Mouse (Mus musculus) testis, postnatal 14 days (tissue): ENCODE data around the gene Tifa.

ENCODE experiments used
- DNase-seq: peaks from one replicate; pipeline ENCODE4 v3.0.0; 2021; ENCODE audit warnings: low spot score

The Tifa gene

GRCm38 (mm10) chr3:127868046-127868758, 78.6 kb downstream of the Tifa start:
- no peak for DNase-seq

- no peak for DNase-seq
Observed at GRCm38 (mm10) chr3:127868880-127869279, 79.3 kb downstream of the Tifa start.

DNA sequence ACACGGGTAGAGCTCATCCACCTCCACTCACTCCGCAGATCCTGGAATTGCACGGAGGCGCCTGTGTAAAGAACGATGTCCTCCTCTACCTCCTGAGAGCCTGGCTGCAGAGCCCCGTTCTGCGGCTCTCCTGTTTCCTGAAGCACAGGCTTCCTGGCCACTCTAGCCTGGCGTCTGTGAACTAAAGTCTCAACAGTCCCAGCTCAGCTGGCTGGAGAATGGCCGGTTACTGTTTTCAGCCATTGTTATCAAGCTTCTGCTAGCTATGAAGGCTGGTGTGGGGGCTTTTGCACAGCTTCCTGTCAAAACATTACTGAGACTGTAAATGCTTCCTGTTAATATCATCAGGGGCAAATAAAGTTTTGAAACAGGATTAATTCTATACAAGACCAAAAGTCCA, 82.0 kb downstream of the Tifa start:
- no peak for DNase-seq

DNA sequence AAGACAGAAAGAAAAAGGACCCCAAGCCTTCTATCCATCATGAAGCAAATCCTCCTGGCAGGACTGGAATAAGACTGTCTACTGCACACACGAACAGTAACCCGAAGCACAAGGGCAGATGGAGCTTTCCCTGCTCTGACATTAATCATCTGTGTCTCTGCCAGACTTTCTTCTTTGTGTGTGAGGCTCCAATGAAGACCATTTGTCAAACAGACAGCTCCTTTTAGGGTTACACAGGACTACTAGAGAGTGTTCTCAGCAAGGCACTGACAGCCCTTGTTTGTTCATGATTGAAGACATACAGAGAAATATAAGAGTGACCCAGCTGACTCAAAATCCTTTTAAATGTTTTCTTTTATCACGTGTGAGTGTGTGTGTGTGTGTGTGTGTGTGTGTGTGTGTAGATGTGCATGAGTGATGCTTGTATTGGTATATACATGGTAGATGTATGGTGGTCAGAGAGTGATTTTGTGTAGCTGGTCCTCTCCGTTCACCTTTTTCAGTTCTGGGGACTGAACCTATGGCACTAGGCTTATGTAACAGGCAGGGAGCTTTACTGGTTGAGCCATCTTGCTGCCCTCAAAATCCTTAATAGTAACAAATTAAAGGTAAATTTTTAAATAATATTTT, 84.8 kb downstream of the Tifa start:
- DNase-seq, result no peak

GRCm38 (mm10) chr3:127875059-127875458, 85.5 kb downstream of the Tifa start:
- DNase-seq, result no peak

DNA sequence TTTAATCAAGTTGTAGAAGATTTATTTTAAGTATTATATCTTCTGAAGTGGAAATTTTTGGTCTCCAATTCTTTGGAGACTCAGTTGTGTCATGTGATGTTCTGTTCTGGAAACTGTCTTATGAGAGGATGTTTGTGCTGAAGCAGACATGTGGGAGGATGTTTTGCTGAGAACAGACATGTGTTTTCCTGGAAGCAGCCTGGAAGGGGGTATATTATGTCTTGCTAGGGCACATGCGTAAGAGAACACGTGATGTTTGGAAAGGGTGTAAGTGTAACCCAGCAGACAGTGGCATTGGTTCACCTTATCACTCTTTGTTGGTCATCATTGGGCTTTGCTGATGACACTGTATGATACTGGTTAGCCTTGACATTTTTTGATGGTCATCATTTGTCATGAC, 85.9 kb downstream of the Tifa start:
- no peak for DNase-seq

GRCm38 (mm10) chr3:127879968-127880367, 90.4 kb downstream of the Tifa start:
- no peak for DNase-seq

GRCm38 (mm10) chr3:127881684-127882083, 92.1 kb downstream of the Tifa start:
- no peak for DNase-seq
